Mouse (Mus musculus): ENCODE data around the gene Lima1.
A peak's percentile ranks its signal among the peaks of the same experiment; 100 is the strongest.

DNA sequence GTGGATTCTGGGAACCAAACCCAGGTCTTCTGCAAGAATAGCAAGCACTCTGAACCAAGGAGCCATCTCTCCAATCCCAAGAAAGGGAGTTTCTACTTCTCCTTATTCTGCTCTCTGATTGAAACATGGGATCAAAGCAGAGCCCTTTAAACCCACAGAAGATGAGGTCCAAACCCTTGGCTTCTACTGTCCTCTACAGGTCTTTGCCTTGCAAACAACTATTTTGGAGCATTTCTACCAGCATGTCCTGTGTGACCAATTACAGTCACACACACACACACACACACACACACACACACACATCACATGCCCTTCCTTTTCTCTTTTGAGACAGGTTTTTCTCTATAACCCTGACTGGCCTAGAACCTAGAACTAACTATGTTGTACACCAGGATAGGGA lies 21.4 kb upstream of the Lima1 start:
- TF ChIP-seq CTCF (IDR thresholded peaks at IDR 0.05; ENCODE audit: low read depth) (peak; percentile 57), EP300 (optimal IDR thresholded peaks at IDR 0.05) (no peak)

All from stomach, postnatal 0 days (tissue).